Mouse (Mus musculus): Measurements from ENCODE around the gene Timp2. TPM values are rescaled to one million over a fixed set of nuclear protein-coding genes. Genes with fewer than 3 reads are reported as not detected.

Timp2 gene
- polyA plus RNA-seq, 1 experiment from 2014 or later: 39.2 TPM

DNA sequence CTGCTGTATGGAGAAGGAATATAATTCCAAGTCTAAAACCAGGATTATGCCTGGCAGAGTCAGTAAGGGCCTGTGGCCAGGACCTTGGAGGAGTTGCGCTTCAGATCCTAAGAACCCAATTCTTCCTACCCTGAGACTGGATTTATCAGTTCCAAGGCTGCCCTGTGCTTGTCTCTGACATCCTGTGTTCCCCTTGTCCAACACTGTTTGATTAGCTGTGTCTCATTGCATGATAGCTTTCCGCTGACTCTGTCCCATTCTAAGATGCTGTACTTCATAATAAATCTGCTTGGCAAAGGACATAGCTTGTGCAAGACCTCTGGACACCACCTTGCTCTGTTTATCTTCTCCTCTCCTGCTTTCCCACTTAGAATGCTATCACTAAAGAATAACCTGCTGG, 8.1 kb downstream of the Timp2 start:
- peaks cover 8% of the 10 kb centered on the region; the same call in 1 of the 2 replicates for H3K36me3 ChIP-seq
- H3K9me3 ChIP-seq: no peaks in the 10 kb centered on the region
- 87% methylated on average over 2 of the region's 2 CpGs for WGBS
- H3K4me1 ChIP-seq: peaks cover 54% of the 10 kb centered on the region
- H3K27ac ChIP-seq: no peak overlapping the region
- no peak for DNase-seq (ENCODE audit: low spot score)
- no peak overlapping the region for H3K4me3 ChIP-seq
- no peaks in the 10 kb centered on the region for H3K27me3 ChIP-seq (ENCODE audit: insufficient read depth, poor library complexity, severe bottlenecking)

DNA sequence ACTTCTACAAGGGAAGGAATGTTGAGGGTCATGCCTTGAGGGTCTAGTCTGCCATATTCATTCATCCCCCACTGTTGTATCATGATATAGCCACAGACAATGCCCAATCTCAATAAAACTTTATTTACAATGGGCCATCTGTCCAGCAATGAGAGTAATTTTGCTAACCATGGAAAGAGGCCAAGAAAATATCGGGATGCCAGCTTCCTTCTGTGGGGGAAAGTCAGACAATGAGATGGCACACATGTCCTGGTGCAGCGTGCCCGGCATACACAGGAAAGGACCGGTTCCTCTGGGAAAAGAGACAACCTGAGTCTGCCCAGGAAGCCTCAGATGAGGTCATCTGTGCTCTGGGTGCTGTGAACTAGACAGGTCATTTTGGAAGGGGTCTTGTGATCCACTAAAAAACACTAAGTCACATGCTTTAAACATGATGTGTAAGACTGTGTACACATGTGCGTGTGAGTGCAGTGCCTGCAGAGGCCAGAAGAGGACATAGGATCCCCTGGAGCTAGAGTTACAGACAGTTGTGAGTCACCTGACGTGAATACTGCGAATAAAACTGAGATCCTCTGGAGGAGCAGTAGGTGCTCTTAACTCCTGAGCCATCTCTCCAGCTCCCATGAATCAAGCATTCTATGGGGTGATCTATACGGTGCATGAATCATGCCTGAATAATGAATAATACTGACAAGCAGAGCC, 9.0 kb downstream of the Timp2 start:
- H3K36me3 ChIP-seq: peaks cover 3% of the 10 kb centered on the region; the same call in 1 of the 2 replicates
- H3K27ac ChIP-seq: no peak overlapping the region
- H3K9me3 ChIP-seq: no peaks in the 10 kb centered on the region
- no peak overlapping the region for H3K4me3 ChIP-seq
- no peak for DNase-seq (ENCODE audit: low spot score)
- no peaks in the 10 kb centered on the region for H3K27me3 ChIP-seq (ENCODE audit: insufficient read depth, poor library complexity, severe bottlenecking)
- H3K4me1 ChIP-seq: peaks cover 62% of the 10 kb centered on the region
- 88% methylated on average over 8 of the region's 8 CpGs for WGBS

DNA sequence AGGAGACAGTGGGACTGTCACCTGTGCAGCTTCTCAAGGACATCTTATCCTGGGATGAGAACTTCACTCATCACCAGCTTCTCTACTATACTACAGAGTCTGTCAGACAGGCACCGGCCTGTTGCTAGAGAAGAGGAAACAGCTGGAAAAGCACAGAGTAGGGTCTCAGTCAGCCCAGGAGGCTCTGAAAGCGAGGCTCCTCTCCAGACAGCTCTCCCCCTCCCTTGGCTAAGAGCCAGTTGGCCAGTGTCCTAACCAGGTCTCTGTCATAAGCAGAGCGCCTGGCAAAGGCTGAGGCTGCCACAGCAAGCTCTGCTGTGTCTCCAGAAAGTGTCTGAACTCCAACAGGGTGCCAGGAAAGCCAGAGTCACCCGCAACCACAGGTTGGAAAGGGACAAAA, 9.8 kb downstream of the Timp2 start:
- peak; percentile 85 for DNase-seq (ENCODE audit: low spot score)
- H3K27ac ChIP-seq: peak overlapping the region; percentile 49; the same call in 1 of the 2 replicates

DNA sequence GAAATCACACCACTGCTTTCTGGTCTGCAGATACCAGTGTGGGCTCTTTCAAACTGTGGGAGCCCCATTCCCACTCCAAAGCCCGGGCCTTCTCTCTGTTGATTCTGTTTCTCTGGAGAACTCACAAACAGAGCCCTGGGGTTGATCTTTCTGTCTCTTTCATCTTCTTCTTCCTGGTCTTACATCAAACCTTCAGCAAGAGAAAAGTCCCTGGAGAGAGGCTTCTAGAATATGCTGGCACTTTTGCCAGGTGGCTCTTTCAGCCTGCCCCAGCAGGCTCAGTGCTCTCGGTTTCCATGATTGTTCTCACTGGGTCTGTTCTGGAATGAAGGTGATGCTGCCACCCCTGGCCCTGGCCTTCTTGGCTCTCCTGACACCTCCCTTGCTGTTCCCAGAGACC, 11.9 kb downstream of the Timp2 start:
- peaks cover 61% of the 10 kb centered on the region for H3K4me1 ChIP-seq
- H3K4me3 ChIP-seq: no peak overlapping the region
- H3K27ac ChIP-seq: no peak overlapping the region
- no peak for DNase-seq (ENCODE audit: low spot score)
- 72% methylated on average over 2 of the region's 2 CpGs for WGBS
- no peaks in the 10 kb centered on the region for H3K27me3 ChIP-seq (ENCODE audit: insufficient read depth, poor library complexity, severe bottlenecking)
- H3K36me3 ChIP-seq: peaks cover 6% of the 10 kb centered on the region; the same call in 1 of the 2 replicates
- no peaks in the 10 kb centered on the region for H3K9me3 ChIP-seq

More for the DNA sequence above, 9.8 kb downstream of the Timp2 start:
- WGBS: 54% methylated on average over 4 of the region's 4 CpGs
- Histone ChIP-seq H3K4me3 (no peak overlapping the region), H3K4me1 (peaks cover 69% of the 10 kb centered on the region), H3K9me3 (no peaks in the 10 kb centered on the region), H3K27me3 (ENCODE audit: insufficient read depth, poor library complexity, severe bottlenecking) (no peaks in the 10 kb centered on the region), H3K36me3 (0 out of 2 replicates have a peak, but pooled peaks cover 1% of the 10 kb centered on the region)

DNA sequence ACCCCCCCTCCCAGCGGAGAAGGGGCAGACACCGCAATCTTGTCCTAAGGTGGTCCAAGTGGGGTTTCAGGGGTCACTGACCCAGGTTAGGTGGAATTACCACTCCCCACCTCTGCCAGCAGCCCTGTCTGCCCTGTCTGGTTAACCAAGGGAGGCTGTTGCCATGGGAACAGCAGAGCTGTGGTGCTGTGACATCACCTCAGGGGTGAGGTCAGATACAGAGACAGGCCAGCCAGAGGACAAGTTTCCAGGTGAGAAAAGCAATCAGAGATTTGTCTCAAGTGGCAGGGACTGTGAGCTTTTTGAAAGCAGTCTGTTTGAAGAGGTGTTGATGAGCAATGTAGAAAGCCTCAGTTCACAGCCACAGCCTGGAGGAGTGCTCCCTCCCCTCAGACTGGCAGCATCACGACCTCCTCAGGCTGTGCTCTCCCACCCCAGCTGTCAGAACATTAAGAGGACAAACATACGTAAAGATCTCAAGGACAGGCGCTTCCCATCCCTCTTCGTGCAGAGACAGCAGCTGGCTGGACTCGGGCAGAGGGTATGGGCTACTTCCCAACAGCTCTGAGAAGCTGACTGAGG, 13.0 kb downstream of the Timp2 start, which contains the start of gene Cep295nl:
Cep295nl (minus strand) TSS at position 101 of the 582 bp plus-strand sequence.
- H3K4me3 ChIP-seq: no peak within 1 kb of the TSS
- DNase-seq (ENCODE audit: low spot score): no peak
- H3K36me3 ChIP-seq: peaks cover 6% of the 10 kb centered on the region; the same call in 1 of the 2 replicates
- no peaks in the 10 kb centered on the region for H3K9me3 ChIP-seq
- WGBS: 32% methylated on average over 7 of the region's 7 CpGs
- H3K27ac ChIP-seq: peak within 1 kb of the TSS; percentile 47; the same call in 1 of the 2 replicates
- H3K4me1 ChIP-seq: peaks cover 50% of the 10 kb centered on the region
- H3K27me3 ChIP-seq (ENCODE audit: insufficient read depth, poor library complexity, severe bottlenecking): no peaks in the 10 kb centered on the region

DNA sequence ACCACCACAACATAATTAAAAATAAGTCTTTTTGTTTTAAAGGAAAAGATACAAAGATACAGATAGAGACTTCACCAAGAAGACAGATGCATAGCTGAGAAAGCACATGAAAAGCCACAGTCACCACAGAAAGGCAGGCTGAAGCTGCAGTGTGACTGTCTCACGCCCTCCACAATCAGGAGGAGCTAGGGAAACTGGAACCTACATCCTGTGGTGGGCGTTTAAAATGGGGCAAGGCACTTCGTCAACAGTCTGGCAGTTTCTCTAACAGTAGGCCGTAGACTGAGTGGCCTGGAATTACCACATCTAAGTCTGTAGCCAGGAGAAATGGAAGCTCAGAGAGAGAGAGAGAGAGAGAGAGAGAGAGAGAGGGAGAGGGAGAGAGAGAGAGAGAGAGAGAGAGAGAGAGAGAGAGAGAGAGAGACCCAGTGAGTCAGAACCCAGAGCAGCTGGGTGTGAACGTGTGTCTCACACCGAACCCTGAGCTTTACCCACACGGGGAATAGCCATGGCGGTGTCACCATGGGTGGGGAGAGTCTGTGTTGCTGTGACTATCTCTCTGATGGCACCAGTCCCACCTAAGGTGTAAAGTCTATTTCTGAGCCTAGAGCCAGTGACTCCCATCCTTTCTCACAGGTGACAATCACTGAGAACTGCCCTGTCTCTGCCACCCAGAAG, 17.9 kb downstream of the Timp2 start:
- 65% methylated on average over 8 of the region's 8 CpGs for WGBS
- Histone ChIP-seq H3K36me3 (peaks cover 16% of the 10 kb centered on the region), H3K27me3 (ENCODE audit: insufficient read depth, poor library complexity, severe bottlenecking) (no peaks in the 10 kb centered on the region), H3K9me3 (no peaks in the 10 kb centered on the region), H3K4me3 (no peak overlapping the region), H3K27ac (no peak overlapping the region), H3K4me1 (peaks cover 24% of the 10 kb centered on the region)
- DNase-seq (ENCODE audit: low spot score): no peak

DNA sequence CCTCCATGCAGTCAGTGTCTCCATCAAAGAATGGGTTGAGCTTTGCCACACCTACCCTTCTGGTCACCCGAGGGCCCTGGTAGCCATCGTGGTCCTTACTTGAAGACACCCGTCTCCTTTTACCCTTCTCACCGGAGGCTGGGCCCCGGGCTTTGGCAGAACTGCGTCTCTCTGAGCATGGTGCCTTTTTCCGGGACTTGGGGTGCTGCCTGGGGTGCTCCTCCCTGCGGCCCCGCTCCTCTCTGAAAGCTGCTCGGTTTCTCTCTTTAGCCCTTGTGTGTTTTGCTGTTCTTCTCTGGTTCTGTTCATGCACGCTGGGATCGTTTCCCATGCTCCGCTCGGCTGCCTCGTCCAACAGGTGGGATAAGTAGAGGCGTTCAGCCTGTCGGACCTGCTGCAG, 22.1 kb downstream of the Timp2 start:
- H3K36me3 ChIP-seq: peaks cover 40% of the 10 kb centered on the region
- 87% methylated on average over 17 of the region's 17 CpGs for WGBS

DNA sequence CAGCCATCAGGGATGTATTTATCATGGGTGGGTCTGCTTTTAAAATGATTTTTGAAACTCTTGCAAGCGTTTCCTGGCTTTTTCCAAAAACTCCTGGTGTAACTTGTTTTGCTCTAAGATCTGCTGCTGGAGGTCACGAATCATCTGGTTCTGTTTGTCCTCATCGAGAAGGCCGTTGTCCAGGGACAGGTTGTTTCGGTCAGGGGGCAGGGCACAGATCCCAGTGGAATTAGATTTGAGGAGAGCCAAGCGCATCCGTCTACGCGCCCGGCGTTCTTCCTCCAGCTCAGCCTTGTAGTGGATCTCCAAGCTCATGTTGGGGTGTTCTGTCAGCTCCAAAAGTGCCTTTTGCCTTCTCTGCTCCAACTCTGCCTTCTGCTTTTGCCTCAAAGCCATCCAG, 23.2 kb downstream of the Timp2 start:
- peaks cover 43% of the 10 kb centered on the region for H3K36me3 ChIP-seq
- no peaks in the 10 kb centered on the region for H3K9me3 ChIP-seq
- no peak overlapping the region for H3K4me3 ChIP-seq
- no peak overlapping the region for H3K27ac ChIP-seq
- peaks cover 8% of the 10 kb centered on the region for H3K4me1 ChIP-seq
- 87% methylated on average over 11 of the region's 11 CpGs for WGBS
- no peak for DNase-seq (ENCODE audit: low spot score)
- H3K27me3 ChIP-seq (ENCODE audit: insufficient read depth, poor library complexity, severe bottlenecking): no peaks in the 10 kb centered on the region

More for the DNA sequence above, 22.1 kb downstream of the Timp2 start:
- Histone ChIP-seq H3K9me3 (no peaks in the 10 kb centered on the region), H3K27me3 (ENCODE audit: insufficient read depth, poor library complexity, severe bottlenecking) (no peaks in the 10 kb centered on the region), H3K27ac (no peak overlapping the region), H3K4me1 (no peaks in the 10 kb centered on the region), H3K4me3 (no peak overlapping the region)
- DNase-seq (ENCODE audit: low spot score): no peak

DNA sequence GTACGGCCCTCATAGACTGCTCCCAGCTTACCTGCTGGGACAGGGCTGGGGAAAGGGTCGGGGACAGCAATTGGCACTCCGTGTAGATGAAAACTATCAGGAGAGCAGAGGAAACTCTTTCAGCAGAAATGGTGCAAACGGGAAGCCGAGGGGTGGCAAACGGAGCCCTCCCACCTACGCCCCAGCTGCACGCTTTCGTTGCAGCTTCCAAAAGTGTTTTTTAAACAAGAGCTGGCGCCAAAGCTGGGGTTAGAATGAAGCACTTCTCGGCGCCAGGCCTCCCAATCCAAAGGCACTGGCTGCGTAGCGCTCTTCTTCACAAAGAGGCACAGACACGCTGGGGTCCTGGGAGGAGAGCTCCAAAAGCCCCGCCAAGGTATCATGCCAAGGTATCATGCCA, 24.8 kb downstream of the Timp2 start:
- WGBS: 91% methylated on average over 16 of the region's 16 CpGs
- no peak for DNase-seq (ENCODE audit: low spot score)
- Histone ChIP-seq H3K36me3 (peaks cover 46% of the 10 kb centered on the region), H3K27me3 (ENCODE audit: insufficient read depth, poor library complexity, severe bottlenecking) (no peaks in the 10 kb centered on the region), H3K27ac (no peak overlapping the region), H3K9me3 (no peaks in the 10 kb centered on the region), H3K4me1 (peaks cover 21% of the 10 kb centered on the region), H3K4me3 (no peak overlapping the region)

DNA sequence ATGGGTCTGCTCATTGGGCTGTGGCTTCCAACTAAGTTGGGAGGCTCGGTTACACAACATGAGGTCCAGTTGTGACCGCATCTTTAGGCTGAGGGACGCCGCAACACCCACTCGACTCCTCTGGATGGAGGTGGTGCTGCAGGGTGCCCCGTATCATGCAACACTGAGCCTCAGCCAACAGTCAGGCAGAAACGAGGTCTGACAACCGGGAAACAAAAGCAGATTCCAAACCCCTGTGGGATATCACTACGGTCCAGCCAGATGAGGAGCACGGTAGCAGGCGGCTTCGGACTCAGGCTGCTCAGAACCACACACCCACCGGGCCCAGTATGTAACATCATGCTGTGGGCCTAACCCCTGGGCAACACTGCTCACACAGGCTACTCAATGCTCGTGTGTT, 25.2 kb downstream of the Timp2 start:
- no peak overlapping the region for H3K4me3 ChIP-seq
- DNase-seq (ENCODE audit: low spot score): no peak
- peaks cover 46% of the 10 kb centered on the region for H3K36me3 ChIP-seq
- no peaks in the 10 kb centered on the region for H3K27me3 ChIP-seq (ENCODE audit: insufficient read depth, poor library complexity, severe bottlenecking)
- WGBS: 93% methylated on average over 14 of the region's 14 CpGs
- H3K27ac ChIP-seq: no peak overlapping the region
- peaks cover 21% of the 10 kb centered on the region for H3K4me1 ChIP-seq
- no peaks in the 10 kb centered on the region for H3K9me3 ChIP-seq

DNA sequence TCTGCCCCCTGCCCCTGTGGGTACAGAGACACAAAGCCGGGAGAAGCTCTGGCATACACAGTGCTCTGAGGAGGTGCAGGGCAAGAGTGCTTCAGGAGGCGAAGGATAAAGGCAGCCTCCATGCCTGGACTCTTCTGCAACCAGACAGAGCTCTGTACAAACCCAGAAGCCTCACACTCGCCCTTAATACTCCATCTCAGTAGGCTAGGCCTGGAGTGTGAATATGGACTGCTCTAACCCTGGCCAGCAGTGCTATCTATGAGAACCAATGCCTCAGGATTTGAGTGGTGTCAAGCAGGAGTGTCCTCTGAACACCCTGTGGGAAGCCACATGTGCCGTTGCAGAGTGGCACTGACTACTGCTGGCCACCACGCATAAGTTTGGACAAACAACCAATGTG, 26.6 kb downstream of the Timp2 start:
- Histone ChIP-seq H3K4me1 (peaks cover 32% of the 10 kb centered on the region), H3K4me3 (no peak overlapping the region), H3K27me3 (ENCODE audit: insufficient read depth, poor library complexity, severe bottlenecking) (no peaks in the 10 kb centered on the region), H3K27ac (no peak overlapping the region), H3K36me3 (peaks cover 46% of the 10 kb centered on the region), H3K9me3 (no peaks in the 10 kb centered on the region)
- WGBS: 92% methylated on average over 5 of the region's 5 CpGs
- no peak for DNase-seq (ENCODE audit: low spot score)

DNA sequence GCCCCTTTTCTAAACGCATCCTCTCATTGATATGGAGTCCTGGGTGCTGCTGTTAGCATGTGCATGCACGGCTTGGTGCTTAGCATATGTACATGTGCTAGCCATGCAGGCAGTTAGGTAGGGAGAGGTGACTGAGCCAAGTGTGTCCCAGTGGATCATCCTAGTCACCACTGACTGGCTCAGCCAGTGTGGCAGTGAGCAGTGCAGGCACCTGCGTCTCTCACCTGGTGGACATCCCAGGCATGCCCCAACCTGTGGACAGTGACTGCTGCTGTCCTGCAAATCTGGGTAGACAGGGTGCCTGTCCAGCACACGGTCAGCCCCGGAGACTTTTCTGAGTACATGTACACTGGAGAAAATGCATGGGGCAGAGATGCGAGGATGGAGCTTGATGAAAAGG, 27.0 kb downstream of the Timp2 start:
- DNase-seq (ENCODE audit: low spot score): no peak
- WGBS: 87% methylated on average over 6 of the region's 6 CpGs
- H3K27me3 ChIP-seq (ENCODE audit: insufficient read depth, poor library complexity, severe bottlenecking): no peaks in the 10 kb centered on the region
- H3K9me3 ChIP-seq: no peaks in the 10 kb centered on the region
- H3K36me3 ChIP-seq: peaks cover 43% of the 10 kb centered on the region
- H3K27ac ChIP-seq: no peak overlapping the region
- H3K4me3 ChIP-seq: no peak overlapping the region
- H3K4me1 ChIP-seq: peaks cover 35% of the 10 kb centered on the region
